Mouse (Mus musculus): ENCODE measurements at regions not wholly inside any gene's neighbourhood (a gene's known extent, or its start where the extent isn't known, plus 50 kb on each side); places are given as distances from the start of the nearest gene placed in this dataset.

DNA sequence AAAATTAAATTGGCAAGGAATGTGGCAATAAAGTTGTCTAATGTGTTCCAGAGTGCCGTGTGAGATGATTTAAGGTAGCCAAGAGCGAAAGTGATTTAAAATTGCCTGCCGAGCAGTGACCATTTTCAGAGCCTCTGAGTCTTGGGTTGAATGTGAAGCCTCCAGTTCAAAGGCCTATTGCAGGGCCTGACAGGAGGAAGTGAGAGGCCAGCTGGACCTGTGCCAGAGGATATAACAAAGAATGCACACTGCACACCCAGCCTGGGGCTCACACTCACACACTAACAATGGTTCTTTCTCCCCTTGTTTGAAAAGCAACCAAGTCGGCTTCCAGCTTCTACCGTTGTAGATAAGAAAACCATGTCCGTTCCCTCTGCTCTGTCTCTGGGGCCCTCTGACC, 390.1 kb downstream of the Pmp22 start:
- TF ChIP-seq CTCF (IDR thresholded peaks at IDR 0.05; ENCODE audit: low read depth, low read length) = no peak
- TF ChIP-seq TAL1 (conservative IDR thresholded peaks at IDR 0.05; ENCODE audit: low read depth, low read length) = no peak
- no peak for TF ChIP-seq POLR2AphosphoS5 (IDR thresholded peaks at IDR 0.05; ENCODE audit: insufficient replicate concordance, low read depth, low read length)
- no peak for TF ChIP-seq GATA1 (IDR thresholded peaks at IDR 0.05; ENCODE audit: borderline replicate concordance, low read length)
- TF ChIP-seq GATA2 (IDR thresholded peaks at IDR 0.05; ENCODE audit: borderline replicate concordance, low read depth, low read length) = no peak

Data from G1E (cell line).